Mouse (Mus musculus) G1E (cell line): ENCODE results near the gene Spata2. TPM values are rescaled to one million over a fixed set of nuclear protein-coding genes. Genes with fewer than 3 reads are reported as not detected.

Experiments used
- ATAC-seq: 2 replicates; pipeline ENCODE4 v1.8.0; 2016; ENCODE audit warnings: mild to moderate bottlenecking; ENCODE audit not compliant: insufficient number of reproducible peaks, poor library complexity, low FRiP score, severe bottlenecking; ENCODE audit errors: extremely low read depth
- DNase-seq: peaks from one replicate; pipeline ENCODE4 v3.0.0; 2012; ENCODE audit warnings: low spot score
- H3K27me3 ChIP-seq: 2 replicates; pipeline ENCODE4 v1.6.1; 2012; ENCODE audit warnings: mild to moderate bottlenecking, low read length, inconsistent platforms; ENCODE audit not compliant: insufficient read depth
- H3K36me3 ChIP-seq: replicated peaks from 2 replicates; pipeline ENCODE3; 2012; ENCODE audit warnings: mild to moderate bottlenecking, inconsistent platforms
- H3K4me1 ChIP-seq: 2 replicates; pipeline ENCODE4 v1.6.1; 2012; ENCODE audit warnings: low read depth, low read length, inconsistent platforms, mixed read lengths; ENCODE audit not compliant: insufficient read depth
- H3K4me3 ChIP-seq: 2 replicates; pipeline ENCODE4 v1.5.1; 2012; ENCODE audit warnings: low read depth, mild to moderate bottlenecking, inconsistent platforms, low read length, moderate library complexity, mixed read lengths
- H3K9me3 ChIP-seq: replicated peaks from 2 replicates; pipeline ENCODE4 v1.6.1; 2012; ENCODE audit warnings: inconsistent platforms
- CTCF ChIP-seq: IDR thresholded peaks from 2 replicates; pipeline ENCODE4 v1.5.1; 2012; ENCODE audit warnings: low read depth, low read length, inconsistent platforms, mixed read lengths
- GATA1 ChIP-seq: IDR thresholded peaks from 2 replicates; pipeline ENCODE4 v1.6.1; 2012; ENCODE audit warnings: borderline replicate concordance, low read length, inconsistent platforms, mixed read lengths
- GATA2 ChIP-seq: IDR thresholded peaks from 2 replicates; pipeline ENCODE4 v1.6.1; 2012; ENCODE audit warnings: low read depth, low read length, inconsistent platforms, borderline replicate concordance
- POLR2AphosphoS5 ChIP-seq: IDR thresholded peaks from 2 replicates; pipeline ENCODE4 v1.6.1; 2012; ENCODE audit warnings: low read depth, low read length, inconsistent platforms; ENCODE audit not compliant: insufficient replicate concordance
- TAL1 ChIP-seq: conservative IDR thresholded peaks from 2 replicates; pipeline ENCODE4 v1.6.1; 2012; ENCODE audit warnings: low read depth, low read length, inconsistent platforms, mixed read lengths
- polyA plus RNA-seq: library from polyadenylated mRNA; stranded (reverse); fragments of >175 nt; gene quantifications from 2 replicates; pipeline ENCODE4 v1.2.3, GENCODE M21; 2012
- total RNA-seq, 2 experiments: library from RNA; stranded (forward) in 1 of 2; stranded (reverse) in 1 of 2; fragments of 200-1000 nt in 1 of 2; fragments of >200 nt in 1 of 2; fragmentation: Nextera tagmentation in 1 of 2; gene quantifications; 2 replicates each; pipeline ENCODE4 v1.2.3; 2014 to 2017

Spata2 gene
- total and polyA plus RNA-seq, 3 experiments, result 7.6 to 27.9 (median 11.6) TPM

- Histone ChIP-seq H3K27me3 (no peaks in the 10 kb centered on the region), H3K4me1 (peaks cover 24% of the 10 kb centered on the region), H3K4me3 (no peak overlapping the region), H3K36me3 (peaks cover 92% of the 10 kb centered on the region), H3K9me3 (no peaks in the 10 kb centered on the region)
- TF ChIP-seq CTCF (no peak), GATA1 (no peak), POLR2AphosphoS5 (no peak), GATA2 (no peak), TAL1 (no peak)
- ATAC-seq (no peak), DNase-seq (no peak)
Measured at GRCm38 (mm10) chr2:167457213-167457612, 35.5 kb downstream of the Spata2 start.

- no peak for ATAC-seq
- H3K9me3 ChIP-seq, result no peaks in the 10 kb centered on the region
- H3K27me3 ChIP-seq, result no peaks in the 10 kb centered on the region
- no peak for DNase-seq
- H3K4me3 ChIP-seq, result no peak overlapping the region
- peaks cover 19% of the 10 kb centered on the region for H3K4me1 ChIP-seq
- peaks cover 89% of the 10 kb centered on the region for H3K36me3 ChIP-seq
- TF ChIP-seq GATA1 (no peak), POLR2AphosphoS5 (no peak), CTCF (no peak), GATA2 (no peak), TAL1 (no peak)
Measured at GRCm38 (mm10) chr2:167456361-167457020, 36.2 kb downstream of the Spata2 start.

GRCm38 (mm10) chr2:167453814-167454213 lies 38.9 kb downstream of the Spata2 start:
- H3K4me3 ChIP-seq, result no peak overlapping the region
- DNase-seq, result no peak
- no peaks in the 10 kb centered on the region for H3K27me3 ChIP-seq
- no peak for TF ChIP-seq GATA2
- TF ChIP-seq CTCF, result no peak
- no peak for TF ChIP-seq GATA1
- TF ChIP-seq TAL1, result no peak
- TF ChIP-seq POLR2AphosphoS5, result no peak
- H3K4me1 ChIP-seq, result peaks cover 25% of the 10 kb centered on the region
- no peaks in the 10 kb centered on the region for H3K9me3 ChIP-seq
- peaks cover 92% of the 10 kb centered on the region for H3K36me3 ChIP-seq
- ATAC-seq, result no peak

DNA sequence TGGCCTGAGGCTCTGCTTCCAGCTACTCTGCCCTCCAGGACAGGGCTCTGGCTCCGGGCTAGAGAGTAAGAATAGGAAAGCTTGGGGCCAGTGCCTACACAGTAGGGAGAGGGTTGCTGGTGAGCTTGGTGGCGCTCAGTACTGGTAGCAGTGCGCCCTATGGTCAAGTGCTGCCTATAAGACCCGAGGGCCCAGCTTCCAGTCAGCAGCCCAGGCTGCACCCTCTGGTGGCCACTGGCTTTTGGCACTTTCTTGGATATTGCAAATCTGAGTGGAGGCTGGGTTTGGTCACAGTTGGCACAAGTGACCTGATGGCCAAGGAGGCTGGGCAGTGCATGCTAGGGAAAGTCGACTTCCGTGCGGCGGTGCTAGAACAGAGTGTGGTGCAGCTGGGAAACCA lies 42.0 kb downstream of the Spata2 start:
- H3K36me3 ChIP-seq, result peaks cover 87% of the 10 kb centered on the region
- no peak for ATAC-seq
- H3K9me3 ChIP-seq, result no peaks in the 10 kb centered on the region
- peak overlapping the region; percentile 13; the same call in 1 of the 2 replicates for H3K4me3 ChIP-seq
- DNase-seq, result no peak
- no peaks in the 10 kb centered on the region for H3K27me3 ChIP-seq
- H3K4me1 ChIP-seq, result peaks cover 54% of the 10 kb centered on the region
- TF ChIP-seq POLR2AphosphoS5 (no peak), GATA1 (no peak), TAL1 (no peak), GATA2 (no peak), CTCF (no peak)

DNA sequence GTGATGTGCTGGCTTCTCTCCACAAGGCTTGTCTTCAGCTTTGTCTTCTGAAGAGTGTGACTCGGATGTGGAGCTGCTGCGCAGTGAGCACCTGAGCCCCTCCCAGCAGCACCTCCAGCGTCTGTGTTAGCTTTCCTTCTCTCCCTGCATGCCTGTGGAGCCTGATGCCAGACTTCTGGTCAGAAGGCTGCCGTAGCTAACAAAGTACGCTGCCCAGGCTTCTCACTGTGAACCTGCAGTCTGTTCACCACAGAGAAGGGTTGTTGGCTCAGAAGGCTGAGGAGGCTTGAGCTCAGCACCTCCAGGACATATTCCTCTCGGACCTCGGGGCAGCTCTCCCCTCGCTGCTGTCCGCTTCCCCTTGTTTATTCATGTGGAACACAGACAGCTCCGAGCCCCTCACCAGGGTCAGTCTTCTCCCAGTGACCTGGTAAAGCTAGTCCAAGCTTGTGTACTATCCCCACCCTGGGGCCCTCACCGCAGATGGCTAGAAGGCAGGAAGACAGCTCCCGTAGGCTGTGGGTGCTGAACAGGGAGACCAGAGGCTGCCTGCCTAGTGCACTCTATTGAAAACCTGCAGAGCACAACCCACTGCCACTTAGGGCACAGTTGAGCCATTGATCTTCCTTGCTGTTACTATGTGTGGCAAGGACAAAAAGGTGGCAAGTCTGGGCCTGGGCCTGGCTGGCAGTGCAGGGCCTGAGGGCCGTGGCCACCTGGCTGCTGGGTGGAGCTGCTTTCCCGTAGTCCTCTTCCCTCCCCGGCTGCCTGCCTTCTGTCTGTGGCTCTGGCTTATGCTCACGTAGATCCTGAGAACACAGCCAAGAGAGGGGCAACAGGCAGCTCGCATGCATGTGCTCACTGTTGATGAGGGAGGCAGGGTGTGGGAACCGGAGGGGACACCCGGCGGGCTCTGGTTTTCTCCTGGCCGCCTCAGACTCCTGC lies 43.1 kb downstream of the Spata2 start:
- no peak for ATAC-seq
- TF ChIP-seq GATA1 (no peak), POLR2AphosphoS5 (no peak), TAL1 (no peak), CTCF (no peak), GATA2 (no peak)
- Histone ChIP-seq H3K36me3 (peaks cover 88% of the 10 kb centered on the region), H3K27me3 (no peaks in the 10 kb centered on the region), H3K9me3 (no peaks in the 10 kb centered on the region), H3K4me1 (peaks cover 64% of the 10 kb centered on the region), H3K4me3 (no peak overlapping the region)
- no peak for DNase-seq

GRCm38 (mm10) chr2:167447629-167448028 lies 45.1 kb downstream of the Spata2 start:
- TF ChIP-seq POLR2AphosphoS5 (no peak), CTCF (no peak), GATA1 (no peak), GATA2 (0 out of 2 replicates have a peak, but pooled peaks have one; percentile 36), TAL1 (peak; percentile 79)
- Histone ChIP-seq H3K4me1 (peaks cover 82% of the 10 kb centered on the region), H3K4me3 (peak overlapping the region; percentile 61), H3K9me3 (no peaks in the 10 kb centered on the region), H3K27me3 (no peaks in the 10 kb centered on the region), H3K36me3 (peaks cover 88% of the 10 kb centered on the region)
- ATAC-seq (peak; percentile 76), DNase-seq (peak; percentile 71)
